Mouse (Mus musculus): ENCODE results near the gene Agpat4. TPM values are rescaled to one million over a fixed set of nuclear protein-coding genes. Genes with fewer than 3 reads are reported as not detected.

Agpat4 gene
- total and polyA plus RNA-seq, 2 experiments from 2014 or later, result 52.9 to 53.5 TPM

- no peak overlapping the region for H3K9ac ChIP-seq
- ATAC-seq, result peak; percentile 62; the same call in 1 of the 2 replicates
- no peaks in the 10 kb centered on the region for H3K27me3 ChIP-seq (ENCODE audit: insufficient read depth, low read length)
- H3K4me1 ChIP-seq (ENCODE audit: insufficient read depth), result 0 out of 2 replicates have a peak, but pooled peaks cover 5% of the 10 kb centered on the region
- no peaks in the 10 kb centered on the region for H3K36me3 ChIP-seq (ENCODE audit: insufficient read depth)
- no peak overlapping the region for H3K27ac ChIP-seq (ENCODE audit: low read depth, low read length)
- no peak overlapping the region for H3K4me2 ChIP-seq (ENCODE audit: low read depth)
- no peak for TF ChIP-seq CTCF (IDR thresholded peaks at IDR 0.05; ENCODE audit: low read depth)
- DNase-seq, result no peak
- no peaks in the 10 kb centered on the region for H3K9me3 ChIP-seq (ENCODE audit: low read length)
- WGBS, result 41% methylated on average over 7 of the region's 7 CpGs
- H3K4me3 ChIP-seq (ENCODE audit: low read depth, low read length), result no peak overlapping the region
Measured at GRCm38 (mm10) chr17:12174896-12175295, 56.4 kb downstream of the Agpat4 start.

DNA sequence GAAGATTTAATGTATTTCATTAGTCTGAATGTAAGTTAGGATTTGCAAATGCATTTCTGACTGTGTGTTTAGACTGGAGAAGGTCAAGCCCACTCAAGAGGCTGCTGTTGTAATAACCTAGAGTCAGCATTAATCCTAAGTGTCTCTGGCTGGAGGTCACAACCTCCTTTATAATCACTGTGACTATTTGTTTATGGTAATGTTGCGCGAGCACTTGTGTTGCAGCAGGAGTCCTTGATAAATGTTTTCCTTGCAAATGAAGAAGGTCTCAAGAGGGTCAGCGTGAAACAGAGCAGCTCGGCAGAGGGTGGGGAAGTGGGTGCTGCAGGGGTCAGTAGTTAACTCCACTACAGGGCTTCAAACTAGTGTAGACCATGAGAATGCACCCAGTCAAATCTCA, 57.1 kb downstream of the Agpat4 start:
- H3K27me3 ChIP-seq (ENCODE audit: insufficient read depth, low read length), result no peaks in the 10 kb centered on the region
- no peaks in the 10 kb centered on the region for H3K36me3 ChIP-seq (ENCODE audit: insufficient read depth)
- WGBS, result 82% methylated on average over 4 of the region's 4 CpGs
- ATAC-seq (no peak), DNase-seq (no peak)
- H3K4me3 ChIP-seq (ENCODE audit: low read depth, low read length), result no peak overlapping the region
- no peaks in the 10 kb centered on the region for H3K9me3 ChIP-seq (ENCODE audit: low read length)
- no peak overlapping the region for H3K4me2 ChIP-seq (ENCODE audit: low read depth)
- no peak overlapping the region for H3K27ac ChIP-seq (ENCODE audit: low read depth, low read length)
- H3K9ac ChIP-seq, result no peak overlapping the region
- no peak for TF ChIP-seq CTCF (IDR thresholded peaks at IDR 0.05; ENCODE audit: low read depth)
- H3K4me1 ChIP-seq (ENCODE audit: insufficient read depth), result 0 out of 2 replicates have a peak, but pooled peaks cover 8% of the 10 kb centered on the region

- H3K4me3 ChIP-seq (ENCODE audit: low read depth, low read length), result no peak overlapping the region
- DNase-seq (no peak), ATAC-seq (no peak)
- no peak overlapping the region for H3K4me2 ChIP-seq (ENCODE audit: low read depth)
- 0 out of 2 replicates have a peak overlapping the region, but pooled peaks have one; percentile 40 for H3K27ac ChIP-seq (ENCODE audit: low read depth, low read length)
- no peak overlapping the region for H3K9ac ChIP-seq
- TF ChIP-seq CTCF (IDR thresholded peaks at IDR 0.05; ENCODE audit: low read depth), result no peak
- no peaks in the 10 kb centered on the region for H3K9me3 ChIP-seq (ENCODE audit: low read length)
- WGBS, result 85% methylated on average over 7 of the region's 7 CpGs
- no peaks in the 10 kb centered on the region for H3K27me3 ChIP-seq (ENCODE audit: insufficient read depth, low read length)
- H3K4me1 ChIP-seq (ENCODE audit: insufficient read depth), result 0 out of 2 replicates have a peak, but pooled peaks cover 8% of the 10 kb centered on the region
- no peaks in the 10 kb centered on the region for H3K36me3 ChIP-seq (ENCODE audit: insufficient read depth)
Measured at GRCm38 (mm10) chr17:12179339-12179738, 60.8 kb downstream of the Agpat4 start.

GRCm38 (mm10) chr17:12179766-12180165, 61.3 kb downstream of the Agpat4 start:
- Histone ChIP-seq H3K9ac (no peak overlapping the region), H3K27ac (ENCODE audit: low read depth, low read length) (0 out of 2 replicates have a peak overlapping the region, but pooled peaks have one; percentile 40), H3K9me3 (ENCODE audit: low read length) (no peaks in the 10 kb centered on the region), H3K36me3 (ENCODE audit: insufficient read depth) (no peaks in the 10 kb centered on the region), H3K4me1 (ENCODE audit: insufficient read depth) (0 out of 2 replicates have a peak, but pooled peaks cover 8% of the 10 kb centered on the region), H3K4me3 (ENCODE audit: low read depth, low read length) (no peak overlapping the region), H3K4me2 (ENCODE audit: low read depth) (no peak overlapping the region), H3K27me3 (ENCODE audit: insufficient read depth, low read length) (no peaks in the 10 kb centered on the region)
- 70% methylated on average over 2 of the region's 2 CpGs for WGBS
- TF ChIP-seq CTCF (IDR thresholded peaks at IDR 0.05; ENCODE audit: low read depth), result no peak
- no peak for DNase-seq
- ATAC-seq, result no peak

DNA sequence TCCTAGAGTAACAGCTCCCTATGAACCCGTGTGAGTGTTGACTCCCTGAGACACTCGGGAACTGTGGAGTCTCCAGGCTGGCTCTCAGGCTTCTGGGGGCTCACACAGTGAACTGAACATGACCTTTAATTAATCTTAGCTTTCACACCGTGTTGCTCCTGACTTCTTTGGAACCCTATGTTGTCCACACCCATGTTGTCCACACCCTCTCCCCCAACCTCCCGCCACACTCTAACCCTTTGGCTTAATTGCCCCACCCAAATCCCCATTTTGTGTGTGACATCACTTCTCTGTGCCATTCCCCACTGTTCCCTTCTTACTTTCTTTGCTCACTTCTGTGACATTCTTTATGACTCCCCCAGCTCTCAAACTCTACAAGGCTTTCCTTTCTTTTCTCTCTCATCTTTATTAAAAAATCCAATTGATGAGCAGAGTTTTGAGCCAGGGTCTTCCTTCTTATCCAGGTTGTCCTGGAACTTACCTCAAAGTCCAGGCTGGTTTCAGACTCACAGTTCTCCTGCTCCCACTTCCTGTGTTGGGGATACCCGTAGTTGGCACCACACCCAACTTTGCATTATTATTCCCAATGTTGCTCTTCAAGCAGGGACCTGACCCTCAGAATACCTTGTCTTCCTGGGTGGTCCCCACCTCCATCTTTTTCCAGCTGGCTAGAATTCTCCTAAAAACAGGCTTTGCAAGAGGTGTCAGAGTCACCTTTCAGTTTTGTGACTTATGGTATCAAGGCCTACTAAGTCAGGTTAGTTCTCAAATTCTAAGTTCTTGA, 64.4 kb downstream of the Agpat4 start:
- 86% methylated on average over 5 of the region's 5 CpGs for WGBS
- H3K36me3 ChIP-seq (ENCODE audit: insufficient read depth), result no peaks in the 10 kb centered on the region
- no peak for ATAC-seq

GRCm38 (mm10) chr17:12184283-12184682, 65.8 kb downstream of the Agpat4 start:
- Histone ChIP-seq H3K4me2 (ENCODE audit: low read depth) (no peak overlapping the region), H3K36me3 (ENCODE audit: insufficient read depth) (no peaks in the 10 kb centered on the region), H3K4me1 (ENCODE audit: insufficient read depth) (peaks cover 13% of the 10 kb centered on the region), H3K4me3 (ENCODE audit: low read depth, low read length) (no peak overlapping the region), H3K27ac (ENCODE audit: low read depth, low read length) (no peak overlapping the region), H3K9me3 (ENCODE audit: low read length) (no peaks in the 10 kb centered on the region), H3K9ac (no peak overlapping the region), H3K27me3 (ENCODE audit: insufficient read depth, low read length) (no peaks in the 10 kb centered on the region)
- TF ChIP-seq CTCF (IDR thresholded peaks at IDR 0.05; ENCODE audit: low read depth), result no peak
- no peak for ATAC-seq
- WGBS, result 84% methylated on average over 8 of the region's 8 CpGs
- no peak for DNase-seq

More for the DNA sequence above, 64.4 kb downstream of the Agpat4 start:
- no peaks in the 10 kb centered on the region for H3K9me3 ChIP-seq (ENCODE audit: low read length)
- H3K27ac ChIP-seq (ENCODE audit: low read depth, low read length), result no peak overlapping the region
- peaks cover 14% of the 10 kb centered on the region for H3K4me1 ChIP-seq (ENCODE audit: insufficient read depth)
- no peak overlapping the region for H3K9ac ChIP-seq
- no peaks in the 10 kb centered on the region for H3K27me3 ChIP-seq (ENCODE audit: insufficient read depth, low read length)
- no peak for TF ChIP-seq CTCF (IDR thresholded peaks at IDR 0.05; ENCODE audit: low read depth)
- H3K4me2 ChIP-seq (ENCODE audit: low read depth), result no peak overlapping the region
- H3K4me3 ChIP-seq (ENCODE audit: low read depth, low read length), result no peak overlapping the region
- no peak for DNase-seq

DNA sequence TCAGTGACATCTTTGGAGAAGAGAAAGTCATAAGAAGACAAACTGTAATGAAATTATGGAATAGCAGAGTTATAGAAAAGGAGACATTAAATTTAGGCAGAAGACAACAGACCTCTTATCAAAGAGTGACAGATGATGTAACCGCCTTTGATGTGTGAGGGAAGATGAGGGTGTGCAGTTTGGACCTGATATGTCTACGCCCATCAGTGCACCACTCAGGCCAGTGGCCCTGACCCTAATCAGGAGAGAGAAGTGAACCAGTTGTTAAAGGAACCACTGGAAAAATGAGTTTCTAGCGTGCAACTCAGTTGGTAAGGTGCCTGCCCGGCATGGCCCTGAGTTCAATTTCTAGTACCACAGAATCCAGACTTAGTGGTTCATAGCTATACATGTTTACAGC, 67.4 kb downstream of the Agpat4 start:
- Histone ChIP-seq H3K4me1 (ENCODE audit: insufficient read depth) (peaks cover 10% of the 10 kb centered on the region), H3K27ac (ENCODE audit: low read depth, low read length) (no peak overlapping the region), H3K27me3 (ENCODE audit: insufficient read depth, low read length) (no peaks in the 10 kb centered on the region), H3K9me3 (ENCODE audit: low read length) (no peaks in the 10 kb centered on the region), H3K9ac (no peak overlapping the region), H3K36me3 (ENCODE audit: insufficient read depth) (no peaks in the 10 kb centered on the region), H3K4me2 (ENCODE audit: low read depth) (no peak overlapping the region), H3K4me3 (ENCODE audit: low read depth, low read length) (no peak overlapping the region)
- no peak for DNase-seq
- no peak for ATAC-seq
- no peak for TF ChIP-seq CTCF (IDR thresholded peaks at IDR 0.05; ENCODE audit: low read depth)
- 94% methylated on average over 4 of the region's 4 CpGs for WGBS
